Mouse (Mus musculus): ENCODE measurements at regions not wholly inside any gene's neighbourhood (a gene's known extent, or its start where the extent isn't known, plus 50 kb on each side); places are given as distances from the start of the nearest gene placed in this dataset.

DNA sequence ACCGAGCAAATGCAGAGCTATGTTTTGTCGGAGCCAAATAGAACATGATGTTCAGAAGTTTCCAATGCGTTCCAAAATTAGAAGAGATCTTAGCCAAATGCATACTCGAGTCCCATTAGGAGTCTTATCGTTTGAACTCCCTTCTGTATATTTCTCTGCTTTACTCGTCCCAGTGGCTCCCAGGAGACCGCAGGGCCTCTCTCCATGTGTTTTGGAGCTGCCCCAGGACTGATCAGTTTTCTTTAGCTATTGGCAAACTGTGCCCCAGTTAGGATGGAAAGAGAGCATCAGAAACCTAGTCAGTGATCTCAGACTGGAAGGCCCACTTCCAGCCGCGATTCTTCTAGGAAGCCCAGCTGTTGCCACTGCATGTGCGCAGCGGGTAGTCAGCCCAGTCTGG lies 152.0 kb upstream of the Serp2 start:
- no peak for TF ChIP-seq EP300 (IDR thresholded peaks at IDR 0.05; ENCODE audit: insufficient read depth, low read depth, low read length)
- no peak for TF ChIP-seq POLR2A (IDR thresholded peaks at IDR 0.05; ENCODE audit: insufficient read depth, low read length)
- no peak for TF ChIP-seq CTCF (IDR thresholded peaks at IDR 0.05; ENCODE audit: low read depth, low read length)

Data from ES-Bruce4 (cell line).